Mouse (Mus musculus): ENCODE measurements around the gene Utf1. TPM values are rescaled to one million over a fixed set of nuclear protein-coding genes. Genes with fewer than 3 reads are reported as not detected.

The Utf1 gene
- polyA plus RNA-seq, 1 experiment = 13.7 TPM

DNA sequence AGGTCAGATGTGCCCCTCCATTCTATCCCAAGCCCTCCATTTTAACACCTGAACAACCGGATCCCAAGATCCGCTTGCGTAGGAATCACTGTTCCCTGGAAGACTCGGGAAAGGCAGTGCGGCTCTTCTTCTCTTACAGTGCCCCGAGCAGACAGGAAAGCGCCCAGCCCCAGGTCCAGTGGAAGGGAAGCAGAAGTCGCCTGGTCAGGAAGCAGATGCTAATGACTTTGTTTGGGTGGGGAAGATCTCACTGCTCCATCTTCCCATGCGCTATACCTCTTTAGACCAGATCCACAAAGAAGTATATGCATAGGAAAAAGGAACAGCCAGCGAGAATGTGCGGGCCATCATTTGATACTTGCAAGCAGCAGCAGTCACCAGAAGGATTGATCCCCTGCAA is 13.8 kb downstream of the Utf1 start:
- TF ChIP-seq CTCF (IDR thresholded peaks at IDR 0.05; ENCODE audit: control insufficient read depth, insufficient read depth, low read length) (no peak), POLR2A (IDR thresholded peaks at IDR 0.05; ENCODE audit: borderline replicate concordance, control insufficient read depth, low read depth, low read length) (no peak)
- H3K27ac ChIP-seq (ENCODE audit: control insufficient read depth, insufficient read depth, low read depth, low read length, poor library complexity) = no peak overlapping the region
- no peak overlapping the region for H3K4me3 ChIP-seq (replicated peaks; ENCODE audit: control insufficient read depth, low read depth, low read length)
- no peaks in the 10 kb centered on the region; the same call in 1 of the 2 replicates for H3K4me1 ChIP-seq (ENCODE audit: control insufficient read depth, insufficient read depth, low read length)
- WGBS = 6% methylated on average over 11 of the region's 11 CpGs

DNA sequence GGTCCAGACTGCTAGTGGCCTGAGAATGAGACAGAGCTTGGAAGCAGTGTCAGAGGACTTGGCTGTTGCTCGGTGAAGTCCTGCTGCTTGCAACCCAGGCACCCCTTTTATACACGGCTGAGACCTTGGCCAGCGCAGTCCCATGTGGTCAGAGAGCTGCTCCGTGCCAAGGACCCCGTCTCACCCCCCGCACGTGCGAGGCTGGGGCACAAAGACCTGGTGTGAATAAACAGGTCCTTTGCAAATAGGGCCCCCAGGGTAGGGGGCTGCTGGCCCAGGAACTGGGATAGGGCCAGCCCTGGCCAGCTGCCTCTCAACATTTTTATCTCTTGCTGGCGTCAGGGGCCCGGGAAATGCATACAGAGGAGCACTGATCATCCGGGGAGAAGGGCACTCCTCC is 14.4 kb downstream of the Utf1 start:
- no peak overlapping the region for H3K27ac ChIP-seq (ENCODE audit: control insufficient read depth, insufficient read depth, low read depth, low read length, poor library complexity)
- TF ChIP-seq CTCF (IDR thresholded peaks at IDR 0.05; ENCODE audit: control insufficient read depth, insufficient read depth, low read length) (no peak), POLR2A (IDR thresholded peaks at IDR 0.05; ENCODE audit: borderline replicate concordance, control insufficient read depth, low read depth, low read length) (no peak)
- WGBS = 48% methylated on average over 11 of the region's 11 CpGs
- no peak overlapping the region for H3K4me3 ChIP-seq (replicated peaks; ENCODE audit: control insufficient read depth, low read depth, low read length)
- H3K4me1 ChIP-seq (ENCODE audit: control insufficient read depth, insufficient read depth, low read length) = no peaks in the 10 kb centered on the region; the same call in 1 of the 2 replicates

DNA sequence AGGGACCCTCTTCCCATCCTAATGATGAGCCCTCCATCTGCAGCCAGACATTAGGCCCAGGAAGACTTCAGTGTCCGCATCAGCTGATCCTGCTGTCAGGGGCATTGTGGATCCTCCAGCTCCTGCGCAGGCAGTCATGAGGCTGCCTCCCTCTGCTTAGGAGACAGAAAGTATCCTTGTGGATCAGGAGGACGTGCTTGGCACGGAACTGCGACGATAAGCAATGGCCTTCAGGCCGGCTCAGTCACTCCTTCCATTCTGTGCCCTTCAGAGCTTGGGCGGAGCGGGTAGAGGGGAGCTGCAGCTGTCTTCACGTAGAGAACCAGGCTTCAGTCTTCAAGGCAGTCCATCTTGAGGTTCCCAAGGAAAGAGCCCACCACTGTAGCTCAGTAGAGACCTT is 17.6 kb downstream of the Utf1 start:
- no peak overlapping the region for H3K4me3 ChIP-seq (replicated peaks; ENCODE audit: control insufficient read depth, low read depth, low read length)
- WGBS = 81% methylated on average over 10 of the region's 10 CpGs
- H3K4me1 ChIP-seq (ENCODE audit: control insufficient read depth, insufficient read depth, low read length) = no peaks in the 10 kb centered on the region; the same call in 1 of the 2 replicates
- no peak for TF ChIP-seq POLR2A (IDR thresholded peaks at IDR 0.05; ENCODE audit: borderline replicate concordance, control insufficient read depth, low read depth, low read length)
- no peak for TF ChIP-seq CTCF (IDR thresholded peaks at IDR 0.05; ENCODE audit: control insufficient read depth, insufficient read depth, low read length)
- H3K27ac ChIP-seq (ENCODE audit: control insufficient read depth, insufficient read depth, low read depth, low read length, poor library complexity) = no peak overlapping the region

DNA sequence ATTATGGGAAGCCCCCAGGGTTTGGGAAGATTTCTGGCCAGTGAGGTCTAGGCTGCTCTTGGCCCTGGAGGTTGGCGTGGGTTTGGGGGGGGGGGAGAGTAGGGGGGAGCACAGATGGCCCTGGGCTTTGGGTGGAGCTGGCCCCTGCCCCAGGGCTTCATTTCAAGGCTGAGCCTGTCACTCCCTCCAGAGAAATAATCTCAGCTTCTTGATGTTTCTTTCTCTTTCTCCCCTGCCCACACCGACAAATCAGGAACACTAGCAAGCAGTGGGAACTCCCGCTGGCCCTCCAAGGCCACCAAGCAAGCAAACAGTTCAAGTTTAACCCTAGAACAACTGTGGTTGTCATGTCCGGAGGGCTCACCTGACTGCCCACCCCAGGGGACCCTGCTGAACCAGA is 20.2 kb downstream of the Utf1 start:
- Histone ChIP-seq H3K27ac (ENCODE audit: control insufficient read depth, insufficient read depth, low read depth, low read length, poor library complexity) (no peak overlapping the region), H3K4me1 (ENCODE audit: control insufficient read depth, insufficient read depth, low read length) (no peaks in the 10 kb centered on the region), H3K4me3 (replicated peaks; ENCODE audit: control insufficient read depth, low read depth, low read length) (no peak overlapping the region)
- TF ChIP-seq POLR2A (IDR thresholded peaks at IDR 0.05; ENCODE audit: borderline replicate concordance, control insufficient read depth, low read depth, low read length) (no peak), CTCF (IDR thresholded peaks at IDR 0.05; ENCODE audit: control insufficient read depth, insufficient read depth, low read length) (no peak)
- WGBS = 74% methylated on average over 4 of the region's 4 CpGs

DNA sequence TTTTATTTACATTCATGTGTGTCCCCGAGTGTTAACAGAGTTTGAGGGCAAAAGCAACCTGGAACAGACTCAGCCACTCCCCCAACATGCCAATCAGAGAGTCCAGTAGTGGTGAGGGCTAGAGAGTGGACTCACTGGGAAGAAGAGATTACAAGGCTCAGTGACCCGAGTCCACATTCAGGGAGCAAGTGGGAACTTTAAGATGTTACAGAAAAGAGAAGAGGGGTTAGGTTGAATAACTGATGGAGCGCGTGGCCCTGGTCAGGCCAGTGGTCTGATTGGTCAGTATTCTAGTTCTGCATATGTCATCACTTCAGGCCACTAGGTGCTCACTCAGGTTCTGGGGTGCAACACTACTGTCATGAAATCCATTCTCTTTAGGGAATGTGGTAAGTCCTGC is 23.6 kb downstream of the Utf1 start:
- Histone ChIP-seq H3K27ac (ENCODE audit: control insufficient read depth, insufficient read depth, low read depth, low read length, poor library complexity) (no peak overlapping the region), H3K4me3 (replicated peaks; ENCODE audit: control insufficient read depth, low read depth, low read length) (no peak overlapping the region), H3K4me1 (ENCODE audit: control insufficient read depth, insufficient read depth, low read length) (peaks cover 8% of the 10 kb centered on the region; the same call in 1 of the 2 replicates)
- TF ChIP-seq CTCF (IDR thresholded peaks at IDR 0.05; ENCODE audit: control insufficient read depth, insufficient read depth, low read length) (no peak), POLR2A (IDR thresholded peaks at IDR 0.05; ENCODE audit: borderline replicate concordance, control insufficient read depth, low read depth, low read length) (no peak)
- 53% methylated on average over 4 of the region's 4 CpGs for WGBS

DNA sequence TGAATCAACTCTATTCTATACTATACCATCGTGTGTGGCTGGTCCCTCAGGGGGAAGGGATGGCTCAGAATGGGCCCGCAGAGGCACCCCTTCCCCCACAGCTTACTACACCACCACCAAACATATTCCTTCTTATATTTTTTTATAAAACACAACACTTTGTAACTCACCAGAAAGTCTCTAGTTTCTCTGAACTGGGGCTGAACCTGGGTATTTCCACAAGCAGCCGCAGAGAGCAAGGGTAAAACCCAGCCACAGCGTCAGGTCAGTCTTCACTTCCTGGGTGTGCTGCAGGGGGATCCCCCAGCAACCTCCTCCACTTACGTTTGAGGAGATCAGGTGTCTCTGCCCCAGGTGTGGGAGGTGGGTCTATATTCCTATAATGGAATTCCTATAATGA is 24.8 kb downstream of the Utf1 start:
- TF ChIP-seq POLR2A (IDR thresholded peaks at IDR 0.05; ENCODE audit: borderline replicate concordance, control insufficient read depth, low read depth, low read length) = no peak
- TF ChIP-seq CTCF (IDR thresholded peaks at IDR 0.05; ENCODE audit: control insufficient read depth, insufficient read depth, low read length) = no peak
- 48% methylated on average over 5 of the region's 5 CpGs for WGBS
- no peak overlapping the region for H3K27ac ChIP-seq (ENCODE audit: control insufficient read depth, insufficient read depth, low read depth, low read length, poor library complexity)

DNA sequence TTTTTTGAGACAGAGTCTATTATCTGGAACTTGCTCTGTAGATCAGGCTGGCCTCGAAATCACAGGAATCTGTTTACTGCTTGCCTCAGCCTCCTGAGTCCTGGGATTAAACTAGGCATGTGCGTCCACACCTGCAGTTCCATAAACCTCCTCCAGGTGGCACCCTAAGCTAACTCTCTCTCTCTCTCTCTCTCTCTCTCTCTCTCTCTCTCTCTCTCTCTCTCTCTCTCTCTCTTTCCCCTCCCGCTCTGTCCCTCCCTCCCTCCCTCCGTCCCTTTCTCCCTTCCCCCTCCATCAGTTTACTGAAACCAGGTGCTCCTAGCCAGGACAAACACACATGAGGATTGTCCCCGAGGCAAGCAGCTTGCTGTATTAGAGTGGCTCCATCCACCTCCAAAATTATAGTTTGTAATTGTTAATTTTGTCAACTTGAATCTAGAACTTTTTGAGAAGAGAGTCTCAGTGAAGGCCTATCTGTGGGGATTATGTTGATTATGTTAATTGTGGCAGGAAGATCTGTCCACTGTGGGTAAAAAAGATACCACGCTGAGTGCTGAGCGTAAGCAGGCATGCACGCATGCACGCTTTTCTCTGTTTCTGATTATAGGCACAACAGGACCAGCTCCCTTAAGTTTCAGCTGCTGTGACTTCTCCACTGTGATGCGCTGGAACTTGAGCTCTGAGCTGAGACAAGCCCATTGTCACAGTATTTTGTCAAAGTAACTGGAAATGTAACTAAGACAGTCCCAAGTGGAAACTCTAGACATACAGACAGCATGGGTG is 25.9 kb downstream of the Utf1 start:
- no peak for TF ChIP-seq POLR2A (IDR thresholded peaks at IDR 0.05; ENCODE audit: borderline replicate concordance, control insufficient read depth, low read depth, low read length)
- TF ChIP-seq CTCF (IDR thresholded peaks at IDR 0.05; ENCODE audit: control insufficient read depth, insufficient read depth, low read length) = peak; percentile 68
- H3K4me3 ChIP-seq (replicated peaks; ENCODE audit: control insufficient read depth, low read depth, low read length) = no peak overlapping the region
- WGBS = 41% methylated on average over 10 of the region's 10 CpGs
- no peak overlapping the region for H3K27ac ChIP-seq (ENCODE audit: control insufficient read depth, insufficient read depth, low read depth, low read length, poor library complexity)
- H3K4me1 ChIP-seq (ENCODE audit: control insufficient read depth, insufficient read depth, low read length) = peaks cover 14% of the 10 kb centered on the region

More for the DNA sequence above, 24.8 kb downstream of the Utf1 start:
- Histone ChIP-seq H3K4me3 (replicated peaks; ENCODE audit: control insufficient read depth, low read depth, low read length) (no peak overlapping the region), H3K4me1 (ENCODE audit: control insufficient read depth, insufficient read depth, low read length) (peaks cover 11% of the 10 kb centered on the region; the same call in 1 of the 2 replicates)

- no peak for TF ChIP-seq POLR2A (IDR thresholded peaks at IDR 0.05; ENCODE audit: borderline replicate concordance, control insufficient read depth, low read depth, low read length)
- TF ChIP-seq CTCF (IDR thresholded peaks at IDR 0.05; ENCODE audit: control insufficient read depth, insufficient read depth, low read length) = no peak
- WGBS = 49% methylated on average over 10 of the region's 10 CpGs
- Histone ChIP-seq H3K4me3 (replicated peaks; ENCODE audit: control insufficient read depth, low read depth, low read length) (no peak overlapping the region), H3K4me1 (ENCODE audit: control insufficient read depth, insufficient read depth, low read length) (peaks cover 18% of the 10 kb centered on the region), H3K27ac (ENCODE audit: control insufficient read depth, insufficient read depth, low read depth, low read length, poor library complexity) (peak overlapping the region; percentile 80)
These were observed 26.8 kb downstream of the Utf1 start for GRCm38 (mm10) chr7:139970216-139970919.

Measured in bone marrow, adult 2 months (tissue).